Mouse (Mus musculus): ENCODE results near the gene Ifrd2. TPM values are rescaled to one million over a fixed set of nuclear protein-coding genes. Genes with fewer than 3 reads are reported as not detected.

The Ifrd2 gene
- polyA plus RNA-seq, 1 experiment: 65.1 TPM

- DNase-seq: no peak
- Histone ChIP-seq H3K4me1 (replicated peaks; ENCODE audit: control insufficient read depth, insufficient read depth, low read length) (peaks cover 9% of the 10 kb centered on the region), H3K27me3 (ENCODE audit: control insufficient read depth, insufficient read depth, low read length) (no peaks in the 10 kb centered on the region), H3K4me3 (ENCODE audit: control insufficient read depth, insufficient read depth, low read length) (no peak overlapping the region), H3K27ac (ENCODE audit: control insufficient read depth, insufficient read depth, low read length) (no peak overlapping the region), H3K36me3 (ENCODE audit: control insufficient read depth, insufficient read depth, low read length) (no peaks in the 10 kb centered on the region)
- TF ChIP-seq CTCF (IDR thresholded peaks at IDR 0.05; ENCODE audit: borderline replicate concordance, control insufficient read depth, extremely low read depth, insufficient read depth, low read length, poor library complexity) (no peak), POLR2A (IDR thresholded peaks at IDR 0.05; ENCODE audit: control insufficient read depth, extremely low read depth, insufficient read depth, low read length, poor library complexity) (no peak)
- WGBS: 91% methylated on average over 23 of the region's 23 CpGs
These were observed 17.7 kb downstream of the Ifrd2 start for GRCm38 (mm10) chr9:107605041-107605661.

DNA sequence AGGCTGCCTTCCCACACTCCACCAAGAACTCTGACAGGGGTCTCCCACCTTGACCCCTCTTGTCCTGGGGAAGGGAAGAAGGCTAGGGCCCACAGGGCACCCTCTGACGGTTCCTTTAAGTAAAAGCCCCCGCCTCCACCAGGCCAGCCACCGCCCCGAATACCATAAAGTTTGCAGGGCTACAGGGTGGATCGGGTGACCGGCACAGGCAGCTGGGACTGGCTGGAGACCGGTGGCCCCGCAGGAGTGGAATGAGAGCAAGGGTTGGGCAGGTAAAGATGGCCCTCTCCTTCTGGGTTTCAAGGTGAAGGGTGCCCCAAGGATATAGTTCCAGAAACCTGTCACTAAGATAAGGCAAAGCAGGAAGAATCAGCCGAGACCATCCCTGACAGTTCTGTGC, 19.1 kb downstream of the Ifrd2 start:
- 86% methylated on average over 9 of the region's 9 CpGs for WGBS
- TF ChIP-seq CTCF (IDR thresholded peaks at IDR 0.05; ENCODE audit: borderline replicate concordance, control insufficient read depth, extremely low read depth, insufficient read depth, low read length, poor library complexity): no peak
- no peak for TF ChIP-seq POLR2A (IDR thresholded peaks at IDR 0.05; ENCODE audit: control insufficient read depth, extremely low read depth, insufficient read depth, low read length, poor library complexity)
- Histone ChIP-seq H3K36me3 (ENCODE audit: control insufficient read depth, insufficient read depth, low read length) (no peaks in the 10 kb centered on the region), H3K27me3 (ENCODE audit: control insufficient read depth, insufficient read depth, low read length) (no peaks in the 10 kb centered on the region), H3K4me3 (ENCODE audit: control insufficient read depth, insufficient read depth, low read length) (no peak overlapping the region), H3K4me1 (replicated peaks; ENCODE audit: control insufficient read depth, insufficient read depth, low read length) (peaks cover 6% of the 10 kb centered on the region), H3K27ac (ENCODE audit: control insufficient read depth, insufficient read depth, low read length) (no peak overlapping the region)
- DNase-seq: no peak

- H3K36me3 ChIP-seq (ENCODE audit: control insufficient read depth, insufficient read depth, low read length): no peaks in the 10 kb centered on the region
- no peak for TF ChIP-seq POLR2A (IDR thresholded peaks at IDR 0.05; ENCODE audit: control insufficient read depth, extremely low read depth, insufficient read depth, low read length, poor library complexity)
- TF ChIP-seq CTCF (IDR thresholded peaks at IDR 0.05; ENCODE audit: borderline replicate concordance, control insufficient read depth, extremely low read depth, insufficient read depth, low read length, poor library complexity): no peak
- no peaks in the 10 kb centered on the region for H3K27me3 ChIP-seq (ENCODE audit: control insufficient read depth, insufficient read depth, low read length)
- WGBS: 93% methylated on average over 2 of the region's 2 CpGs
- no peak overlapping the region for H3K27ac ChIP-seq (ENCODE audit: control insufficient read depth, insufficient read depth, low read length)
- H3K4me3 ChIP-seq (ENCODE audit: control insufficient read depth, insufficient read depth, low read length): no peak overlapping the region
- H3K4me1 ChIP-seq (replicated peaks; ENCODE audit: control insufficient read depth, insufficient read depth, low read length): peaks cover 11% of the 10 kb centered on the region
- no peak for DNase-seq
These were observed 19.6 kb downstream of the Ifrd2 start for GRCm38 (mm10) chr9:107607036-107607435.

GRCm38 (mm10) chr9:107607653-107608245, 20.3 kb downstream of the Ifrd2 start:
- no peak for DNase-seq
- Histone ChIP-seq H3K4me1 (replicated peaks; ENCODE audit: control insufficient read depth, insufficient read depth, low read length) (peaks cover 14% of the 10 kb centered on the region), H3K27ac (ENCODE audit: control insufficient read depth, insufficient read depth, low read length) (no peak overlapping the region), H3K27me3 (ENCODE audit: control insufficient read depth, insufficient read depth, low read length) (no peaks in the 10 kb centered on the region), H3K4me3 (ENCODE audit: control insufficient read depth, insufficient read depth, low read length) (no peak overlapping the region), H3K36me3 (ENCODE audit: control insufficient read depth, insufficient read depth, low read length) (no peaks in the 10 kb centered on the region)
- 88% methylated on average over 9 of the region's 9 CpGs for WGBS
- no peak for TF ChIP-seq POLR2A (IDR thresholded peaks at IDR 0.05; ENCODE audit: control insufficient read depth, extremely low read depth, insufficient read depth, low read length, poor library complexity)
- TF ChIP-seq CTCF (IDR thresholded peaks at IDR 0.05; ENCODE audit: borderline replicate concordance, control insufficient read depth, extremely low read depth, insufficient read depth, low read length, poor library complexity): no peak

GRCm38 (mm10) chr9:107608741-107609432, 21.4 kb downstream of the Ifrd2 start, which contains the start of gene Sema3b:
Sema3b (minus strand) TSS chr9:107609229.
- Histone ChIP-seq H3K27ac (ENCODE audit: control insufficient read depth, insufficient read depth, low read length) (no peak within 1 kb of the TSS), H3K27me3 (ENCODE audit: control insufficient read depth, insufficient read depth, low read length) (no peaks in the 10 kb centered on the region), H3K36me3 (ENCODE audit: control insufficient read depth, insufficient read depth, low read length) (peaks cover 2% of the 10 kb centered on the region), H3K4me1 (replicated peaks; ENCODE audit: control insufficient read depth, insufficient read depth, low read length) (peaks cover 19% of the 10 kb centered on the region), H3K4me3 (ENCODE audit: control insufficient read depth, insufficient read depth, low read length) (no peak within 1 kb of the TSS)
- TF ChIP-seq POLR2A (IDR thresholded peaks at IDR 0.05; ENCODE audit: control insufficient read depth, extremely low read depth, insufficient read depth, low read length, poor library complexity) (no peak), CTCF (IDR thresholded peaks at IDR 0.05; ENCODE audit: borderline replicate concordance, control insufficient read depth, extremely low read depth, insufficient read depth, low read length, poor library complexity) (no peak)
- 84% methylated on average over 12 of the region's 12 CpGs for WGBS
- DNase-seq: no peak

DNA sequence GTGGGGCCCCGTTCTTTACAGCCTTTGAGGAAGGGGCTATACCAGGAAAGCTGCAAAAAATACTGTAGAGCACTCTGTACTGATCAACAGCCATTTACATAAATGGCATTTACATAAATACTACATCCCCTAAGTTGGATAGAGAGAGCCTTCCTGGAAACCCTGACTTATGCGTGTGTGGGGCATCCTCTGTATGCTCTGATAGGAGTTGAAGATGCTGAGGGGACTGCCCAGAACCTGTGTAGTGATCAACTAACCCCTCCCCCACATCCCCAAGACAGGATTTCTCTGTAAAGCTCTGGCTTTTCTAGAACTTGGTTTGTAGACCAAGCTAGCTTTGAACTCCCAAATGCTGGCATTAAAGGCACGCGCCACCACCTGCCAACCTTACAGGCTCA, 22.0 kb downstream of the Ifrd2 start:
- TF ChIP-seq POLR2A (IDR thresholded peaks at IDR 0.05; ENCODE audit: control insufficient read depth, extremely low read depth, insufficient read depth, low read length, poor library complexity): no peak
- TF ChIP-seq CTCF (IDR thresholded peaks at IDR 0.05; ENCODE audit: borderline replicate concordance, control insufficient read depth, extremely low read depth, insufficient read depth, low read length, poor library complexity): no peak

More for the DNA sequence above, 22.0 kb downstream of the Ifrd2 start:
- H3K4me1 ChIP-seq (replicated peaks; ENCODE audit: control insufficient read depth, insufficient read depth, low read length): peaks cover 19% of the 10 kb centered on the region
- no peak overlapping the region for H3K27ac ChIP-seq (ENCODE audit: control insufficient read depth, insufficient read depth, low read length)
- H3K27me3 ChIP-seq (ENCODE audit: control insufficient read depth, insufficient read depth, low read length): no peaks in the 10 kb centered on the region
- DNase-seq: no peak
- 91% methylated on average over 4 of the region's 4 CpGs for WGBS
- no peak overlapping the region for H3K4me3 ChIP-seq (ENCODE audit: control insufficient read depth, insufficient read depth, low read length)
- H3K36me3 ChIP-seq (ENCODE audit: control insufficient read depth, insufficient read depth, low read length): peaks cover 8% of the 10 kb centered on the region

All from thymus, adult 2 months (tissue).